Comparison of ENCODE assay signal across 26 mouse cellular contexts in the genomic region with DNA sequence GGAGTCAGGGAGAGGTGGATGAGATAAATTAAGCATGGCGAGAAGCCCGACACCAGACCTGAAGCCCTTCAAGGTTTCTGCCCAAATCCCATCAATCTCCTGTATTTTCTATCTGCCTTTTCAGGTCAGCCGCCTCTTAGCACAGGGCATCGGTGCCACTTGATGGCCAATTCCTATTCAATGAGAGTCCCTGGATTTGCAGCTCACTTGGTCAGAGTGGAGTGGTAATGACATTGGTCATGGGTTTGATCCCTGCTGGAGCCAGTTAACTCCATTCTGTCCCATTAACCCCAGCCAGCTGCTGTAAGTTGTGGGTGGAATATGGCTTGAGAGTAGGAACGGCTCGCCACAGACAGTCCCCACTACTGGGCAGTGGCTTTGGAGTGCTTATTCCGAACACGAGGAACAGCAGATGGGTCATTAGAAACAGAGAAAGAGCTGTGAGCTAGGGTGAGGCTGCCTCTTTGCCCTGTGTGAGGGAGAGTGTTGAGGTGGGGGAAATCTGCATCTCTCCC.
DNase-seq lines count a peak whose midpoint lies in the region; ATAC-seq lines count a peak whose summit lies in the region.
"Had no signal": no experiment of that assay in that cellular context is flagged by ENCODE, and none has a peak within 500 bp of the region (broad histone marks: within the 10 kb centered on the region; RNA-seq: fewer than 3 reads in every experiment).

No protein-coding gene starts in this region.

- no peak for ATAC-seq in hindbrain, embryonic 14.5 days (ENCODE audit: low FRiP score)
- peak; percentile 58 for ATAC-seq in midbrain, embryonic 12.5 days (ENCODE audit: low FRiP score, low read depth)
- no peak for ATAC-seq in midbrain, embryonic 15.5 days (replicated peaks)
- peak; percentile 48; the same call in 1 of the 2 replicates for ATAC-seq in hindbrain, embryonic 16.5 days
- ATAC-seq: forebrain, postnatal 0 days; intestine, postnatal 0 days; Patski had no signal

- peaks cover 28% of the 10 kb centered on the region for H3K4me1 ChIP-seq in hindbrain, embryonic 10.5 days (replicated peaks)
- peaks cover 7% of the 10 kb centered on the region; the same call in 1 of the 2 replicates for H3K4me1 ChIP-seq in hindbrain, embryonic 14.5 days (replicated peaks; ENCODE audit: control insufficient read depth, insufficient read depth, low read length)
- peaks cover 15% of the 10 kb centered on the region for H3K4me1 ChIP-seq in midbrain, embryonic 12.5 days
- peaks cover 6% of the 10 kb centered on the region; the same call in 1 of the 2 replicates for H3K4me1 ChIP-seq in midbrain, embryonic 15.5 days
- H3K4me1 ChIP-seq in hindbrain, embryonic 16.5 days (ENCODE audit: control insufficient read depth, insufficient read depth, low read depth, low read length) = no peaks in the 10 kb centered on the region
- H3K4me1 ChIP-seq: limb, embryonic 15.5 days had no signal

- H3K27ac ChIP-seq in hindbrain, embryonic 10.5 days = 0 out of 2 replicates have a peak overlapping the region, but pooled peaks have one; percentile 29
- no peak overlapping the region for H3K27ac ChIP-seq in hindbrain, embryonic 14.5 days
- H3K27ac ChIP-seq in midbrain, embryonic 12.5 days (replicated peaks) = no peak overlapping the region
- no peak overlapping the region for H3K27ac ChIP-seq in midbrain, embryonic 15.5 days
- H3K27ac ChIP-seq in hindbrain, embryonic 16.5 days (ENCODE audit: low read depth, low read length) = no peak overlapping the region
- H3K27ac ChIP-seq: embryonic facial prominence, embryonic 13.5 days; forebrain, embryonic 10.5 days; heart, embryonic 10.5 days; heart, embryonic 15.5 days; limb, embryonic 15.5 days; liver, embryonic 14.5 days; macrophage; neural tube, embryonic 12.5 days had no signal

- H3K9me3 ChIP-seq in hindbrain, embryonic 10.5 days = no peaks in the 10 kb centered on the region
- no peaks in the 10 kb centered on the region for H3K9me3 ChIP-seq in hindbrain, embryonic 14.5 days (ENCODE audit: control insufficient read depth, low read length)
- no peaks in the 10 kb centered on the region for H3K9me3 ChIP-seq in midbrain, embryonic 12.5 days
- H3K9me3 ChIP-seq in midbrain, embryonic 15.5 days = no peaks in the 10 kb centered on the region
- H3K9me3 ChIP-seq in hindbrain, embryonic 16.5 days (ENCODE audit: control insufficient read depth, low read length) = no peaks in the 10 kb centered on the region
- H3K9me3 ChIP-seq: embryonic facial prominence, embryonic 13.5 days; forebrain, embryonic 10.5 days; heart, embryonic 10.5 days; heart, embryonic 15.5 days; limb, embryonic 15.5 days; neural tube, embryonic 12.5 days had no signal

- WGBS in hindbrain, embryonic 10.5 days = 86% methylated on average over 8 of the region's 8 CpGs
- 66% methylated on average over 8 of the region's 8 CpGs for WGBS in hindbrain, embryonic 14.5 days
- 57% methylated on average over 8 of the region's 8 CpGs for WGBS in midbrain, embryonic 12.5 days
- WGBS in midbrain, embryonic 15.5 days = 51% methylated on average over 8 of the region's 8 CpGs
- WGBS in hindbrain, embryonic 16.5 days = 72% methylated on average over 8 of the region's 8 CpGs

- H3K36me3 ChIP-seq in hindbrain, embryonic 10.5 days = no peaks in the 10 kb centered on the region
- no peaks in the 10 kb centered on the region for H3K36me3 ChIP-seq in hindbrain, embryonic 14.5 days (replicated peaks; ENCODE audit: control insufficient read depth, insufficient read depth)
- no peaks in the 10 kb centered on the region for H3K36me3 ChIP-seq in midbrain, embryonic 12.5 days
- no peaks in the 10 kb centered on the region for H3K36me3 ChIP-seq in midbrain, embryonic 15.5 days (replicated peaks)
- H3K36me3 ChIP-seq in hindbrain, embryonic 16.5 days (ENCODE audit: control insufficient read depth, insufficient read depth, low read length) = no peaks in the 10 kb centered on the region
- H3K36me3 ChIP-seq: embryonic facial prominence, embryonic 13.5 days; forebrain, embryonic 10.5 days; heart, embryonic 10.5 days; heart, embryonic 15.5 days; limb, embryonic 15.5 days; neural tube, embryonic 12.5 days had no signal

- no peaks in the 10 kb centered on the region for H3K27me3 ChIP-seq in hindbrain, embryonic 10.5 days (ENCODE audit: insufficient read depth, poor library complexity, severe bottlenecking)
- H3K27me3 ChIP-seq in hindbrain, embryonic 14.5 days (ENCODE audit: control insufficient read depth, insufficient read depth, low read length) = no peaks in the 10 kb centered on the region
- H3K27me3 ChIP-seq in midbrain, embryonic 12.5 days = peaks cover 3% of the 10 kb centered on the region
- H3K27me3 ChIP-seq in midbrain, embryonic 15.5 days (replicated peaks) = no peaks in the 10 kb centered on the region
- no peaks in the 10 kb centered on the region for H3K27me3 ChIP-seq in hindbrain, embryonic 16.5 days (replicated peaks; ENCODE audit: control insufficient read depth, insufficient read depth, low read length)
- H3K27me3 ChIP-seq: embryonic facial prominence, embryonic 13.5 days; heart, embryonic 15.5 days; limb, embryonic 15.5 days; neural tube, embryonic 12.5 days; Patski had no signal

- H3K4me3 ChIP-seq in hindbrain, embryonic 10.5 days = no peak overlapping the region
- H3K4me3 ChIP-seq in hindbrain, embryonic 14.5 days (replicated peaks; ENCODE audit: low read length) = no peak overlapping the region
- H3K4me3 ChIP-seq in midbrain, embryonic 12.5 days = no peak overlapping the region
- no peak overlapping the region for H3K4me3 ChIP-seq in midbrain, embryonic 15.5 days
- H3K4me3 ChIP-seq in hindbrain, embryonic 16.5 days (ENCODE audit: low read length) = no peak overlapping the region
- H3K4me3 ChIP-seq: embryonic facial prominence, embryonic 13.5 days; forebrain, embryonic 10.5 days; heart, embryonic 10.5 days; heart, embryonic 15.5 days; limb, embryonic 15.5 days; neural tube, embryonic 12.5 days had no signal

- H3K9ac ChIP-seq in hindbrain, embryonic 14.5 days = no peak overlapping the region
- H3K9ac ChIP-seq in midbrain, embryonic 12.5 days (replicated peaks) = no peak overlapping the region
- H3K9ac ChIP-seq in midbrain, embryonic 15.5 days = no peak overlapping the region
- no peak overlapping the region for H3K9ac ChIP-seq in hindbrain, embryonic 16.5 days (ENCODE audit: low read depth, low read length)
- H3K9ac ChIP-seq: embryonic facial prominence, embryonic 13.5 days; forebrain, postnatal 0 days; heart, embryonic 15.5 days; limb, embryonic 15.5 days; liver, embryonic 14.5 days; neural tube, embryonic 12.5 days had no signal

- no peak for DNase-seq in hindbrain, embryonic 10.5 days (ENCODE audit: low spot score)
- DNase-seq in hindbrain, embryonic 14.5 days (ENCODE audit: low spot score) = no peak
- DNase-seq in gastrocnemius, postnatal 4 days (ENCODE audit: low spot score in 2 of 2) = no peak
- DNase-seq in urinary bladder, postnatal 4 days (ENCODE audit: low spot score in 2 of 2) = no peak
- DNase-seq: adrenal gland, postnatal 14 days; cerebellum, adult 11-12 months; cerebellum, adult 9-11 months; embryo, embryonic 11 days; forebrain, postnatal 0 days; kidney, postnatal 14 days; lung, adult 2 months; lung, postnatal 10 days; thymus, postnatal 4 days had no signal

- H3K4me2 ChIP-seq in hindbrain, embryonic 14.5 days (replicated peaks) = no peak overlapping the region
- no peak overlapping the region for H3K4me2 ChIP-seq in midbrain, embryonic 12.5 days (replicated peaks)
- H3K4me2 ChIP-seq in midbrain, embryonic 15.5 days = no peak overlapping the region
- no peak overlapping the region for H3K4me2 ChIP-seq in hindbrain, embryonic 16.5 days (ENCODE audit: low read length)
- H3K4me2 ChIP-seq: embryonic facial prominence, embryonic 13.5 days; heart, embryonic 15.5 days; limb, embryonic 15.5 days; neural tube, embryonic 12.5 days had no signal

Comparison
In these comparisons a context has a peak if more than half of its experiments do, and no peak if none do; other contexts are left out.
1. ATAC-seq: peak in midbrain, embryonic 12.5 days (single experiment) and hindbrain, embryonic 16.5 days (single experiment); none in hindbrain, embryonic 14.5 days (single experiment) and midbrain, embryonic 15.5 days (single experiment).